Mouse (Mus musculus) lung, adult 2 months (tissue): ENCODE measurements at regions not wholly inside any gene's neighbourhood (a gene's known extent, or its start where the extent isn't known, plus 50 kb on each side); places are given as distances from the start of the nearest gene placed in this dataset.

Experiments used
- CTCF ChIP-seq: fragments of 200-500 bp; IDR thresholded peaks from 2 replicates; pipeline ENCODE4 v1.5.1; 2011; ENCODE audit warnings: mild to moderate bottlenecking, low read length, control low read depth; ENCODE audit not compliant: insufficient read depth
- POLR2A ChIP-seq: fragments of 200-500 bp; IDR thresholded peaks from 2 replicates; pipeline ENCODE4 v1.6.1; 2011; ENCODE audit warnings: low read depth, mild to moderate bottlenecking, control low read depth, low read length, borderline replicate concordance; ENCODE audit errors: extremely low read depth

- TF ChIP-seq CTCF = no peak
- no peak for TF ChIP-seq POLR2A
Observed at GRCm38 (mm10) chr3:101669743-101670142, 65.3 kb upstream of the Atp1a1 start.
